Mouse (Mus musculus): ENCODE results near the gene Basp1.

Basp1 gene

GRCm38 (mm10) chr15:25363636-25364035 is 49.9 kb downstream of the Basp1 start:
- no peak for DNase-seq (ENCODE audit: low spot score)

GRCm38 (mm10) chr15:25360825-25361224 is 52.7 kb downstream of the Basp1 start:
- no peak for DNase-seq (ENCODE audit: low spot score)

GRCm38 (mm10) chr15:25358680-25359097 is 54.9 kb downstream of the Basp1 start:
- no peak for DNase-seq (ENCODE audit: low spot score)

- DNase-seq (ENCODE audit: low spot score): no peak
Observed at GRCm38 (mm10) chr15:25355339-25355738, 58.2 kb downstream of the Basp1 start.

- DNase-seq (ENCODE audit: low spot score): no peak
Observed at GRCm38 (mm10) chr15:25354738-25355137, 58.8 kb downstream of the Basp1 start.

- no peak for DNase-seq (ENCODE audit: low spot score)
Observed at GRCm38 (mm10) chr15:25353498-25353897, 60.1 kb downstream of the Basp1 start.

GRCm38 (mm10) chr15:25343263-25343662 is 70.3 kb downstream of the Basp1 start:
- DNase-seq (ENCODE audit: low spot score): no peak

- no peak for DNase-seq (ENCODE audit: low spot score)
Observed at GRCm38 (mm10) chr15:25335277-25335676, 78.3 kb downstream of the Basp1 start.

- no peak for DNase-seq (ENCODE audit: low spot score)
Observed at GRCm38 (mm10) chr15:25331877-25332445, 81.6 kb downstream of the Basp1 start.

- DNase-seq (ENCODE audit: low spot score): no peak
Observed at GRCm38 (mm10) chr15:25330946-25331345, 82.6 kb downstream of the Basp1 start.

GRCm38 (mm10) chr15:25322601-25323000 is 91.0 kb downstream of the Basp1 start:
- DNase-seq (ENCODE audit: low spot score): no peak

- peak; percentile 40 for DNase-seq (ENCODE audit: low spot score)
Observed at GRCm38 (mm10) chr15:25322111-25322510, 91.5 kb downstream of the Basp1 start.

GRCm38 (mm10) chr15:25321636-25322035 is 91.9 kb downstream of the Basp1 start:
- DNase-seq (ENCODE audit: low spot score): peak; percentile 21

- DNase-seq (ENCODE audit: low spot score): no peak
Observed at GRCm38 (mm10) chr15:25314471-25314870, 99.1 kb downstream of the Basp1 start.

Measured in layer of hippocampus, adult 11-12 months (tissue).